Mouse (Mus musculus) stomach, embryonic 15.5 days (tissue): Measurements from ENCODE around the gene Commd3. TPM values are rescaled to one million over a fixed set of nuclear protein-coding genes. Genes with fewer than 3 reads are reported as not detected.
A peak's percentile ranks its signal among the peaks of the same experiment; 100 is the strongest.

Source experiments
- ATAC-seq: fragments of 200-750 bp; cut with Nextera tagmentation; 2 replicates; pipeline ENCODE4 v1.8.0; 2017; ENCODE audit warnings: low read depth, moderate number of reproducible peaks, moderate TSS enrichment; ENCODE audit not compliant: insufficient read depth, low FRiP score
- H3K27ac ChIP-seq: fragments of 300-500 bp; sonication (generic); 2 replicates; pipeline ENCODE4 v1.5.1; 2015; ENCODE audit warnings: mild to moderate bottlenecking, inconsistent platforms
- H3K27me3 ChIP-seq: fragments of 300-500 bp; sonication (generic); replicated peaks from 2 replicates; pipeline ENCODE4 v1.6.1; 2015; ENCODE audit warnings: inconsistent platforms
- H3K36me3 ChIP-seq: fragments of 300-500 bp; sonication (generic); 2 replicates; pipeline ENCODE4 v1.6.1; 2015; ENCODE audit warnings: inconsistent platforms
- H3K4me1 ChIP-seq: fragments of 300-500 bp; sonication (generic); 2 replicates; pipeline ENCODE4 v1.6.1; 2015; ENCODE audit warnings: inconsistent platforms
- H3K4me2 ChIP-seq: fragments of 300-500 bp; sonication (generic); 2 replicates; pipeline ENCODE4 v1.6.1; 2015; ENCODE audit warnings: mild to moderate bottlenecking, inconsistent platforms
- H3K4me3 ChIP-seq: fragments of 300-500 bp; sonication (generic); replicated peaks from 2 replicates; pipeline ENCODE4 v1.5.1; 2015; ENCODE audit warnings: inconsistent platforms
- H3K9ac ChIP-seq: fragments of 300-500 bp; sonication (generic); 2 replicates; pipeline ENCODE4 v1.6.1; 2015; ENCODE audit warnings: inconsistent platforms
- H3K9me3 ChIP-seq: fragments of 300-500 bp; sonication (generic); 2 replicates; pipeline ENCODE4 v1.6.1; 2016; ENCODE audit warnings: inconsistent platforms
- WGBS: fragments of 180-500 bp; shearing (Covaris S2); methylation state at CpG from one replicate; pipeline ENCODE4 v1.1.7; 2015; 5-methylcytosine and 5-hydroxymethylcytosine counted together
- polyA plus RNA-seq: library from polyadenylated mRNA; unstranded; fragments of >200 nt; fragmentation: Nextera tagmentation; extraction: Ambion mirVana; gene quantifications from 2 replicates; pipeline ENCODE4 v1.2.1, GENCODE M21; 2015

The Commd3 gene
- polyA plus RNA-seq, 1 experiment from 2014 or later, result 197 TPM

DNA sequence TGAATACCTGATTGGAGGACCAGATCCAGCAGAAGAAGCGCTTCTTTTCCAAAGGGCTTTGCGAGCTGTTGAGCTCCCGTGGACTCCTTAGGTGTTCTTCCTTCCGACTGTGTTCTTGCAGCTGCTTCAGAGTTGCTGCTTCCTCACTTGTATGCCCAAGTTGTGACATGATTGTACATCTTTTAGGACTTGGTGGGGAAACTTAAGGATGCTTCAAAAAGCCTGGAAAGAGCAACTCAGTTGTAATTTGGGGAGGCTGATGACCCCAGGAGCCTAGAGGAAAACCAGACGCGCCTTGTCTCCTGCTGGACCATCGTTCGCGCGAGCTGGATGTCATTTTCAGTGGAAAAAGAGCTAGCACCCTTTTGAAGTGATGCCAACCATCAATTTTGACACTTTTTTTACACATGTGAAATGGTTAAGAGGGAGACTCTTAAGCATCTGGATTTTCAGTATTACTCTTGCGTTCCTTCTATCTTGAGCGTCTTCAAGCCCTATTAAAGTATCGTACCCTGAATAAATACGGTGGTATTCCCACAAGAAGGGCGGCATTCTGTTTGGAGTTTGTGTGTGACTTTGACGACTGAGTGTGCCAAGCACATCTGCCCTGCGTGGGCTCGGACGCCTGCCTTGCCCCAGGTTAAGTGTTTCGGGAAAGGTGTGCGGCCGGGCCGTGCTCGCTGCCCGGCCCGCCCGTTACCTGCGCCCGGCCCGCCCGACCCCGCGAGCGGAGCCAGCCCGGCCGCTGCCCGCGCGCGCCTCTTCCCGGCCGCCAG is 3.7 kb downstream of the Commd3 start:
- no peaks in the 10 kb centered on the region for H3K36me3 ChIP-seq
- peak overlapping the region; percentile 79 for H3K4me3 ChIP-seq
- H3K27ac ChIP-seq, result peak overlapping the region; percentile 84
- no peaks in the 10 kb centered on the region for H3K9me3 ChIP-seq
- H3K4me2 ChIP-seq, result peak overlapping the region; percentile 74
- H3K27me3 ChIP-seq, result 0 out of 2 replicates have a peak, but pooled peaks cover 5% of the 10 kb centered on the region
- 13% methylated on average over 42 of the region's 42 CpGs for WGBS
- H3K4me1 ChIP-seq, result 0 out of 2 replicates have a peak, but pooled peaks cover 13% of the 10 kb centered on the region
- peak overlapping the region; percentile 35 for H3K9ac ChIP-seq
- ATAC-seq, result no peak

GRCm38 (mm10) chr2:18676457-18676935 is 4.3 kb downstream of the Commd3 start:
- Histone ChIP-seq H3K9me3 (no peaks in the 10 kb centered on the region), H3K4me1 (0 out of 2 replicates have a peak, but pooled peaks cover 16% of the 10 kb centered on the region), H3K9ac (peak overlapping the region; percentile 35), H3K27ac (peak overlapping the region; percentile 93), H3K27me3 (0 out of 2 replicates have a peak, but pooled peaks cover 5% of the 10 kb centered on the region), H3K36me3 (no peaks in the 10 kb centered on the region), H3K4me2 (peak overlapping the region; percentile 74), H3K4me3 (peak overlapping the region; percentile 79)
- ATAC-seq, result peak; percentile 88
- 0% methylated on average over 31 of the region's 64 CpGs for WGBS

- H3K4me2 ChIP-seq, result peak within 1 kb of the TSS; percentile 74
- no peaks in the 10 kb centered on the region for H3K9me3 ChIP-seq
- 0 out of 2 replicates have a peak, but pooled peaks cover 5% of the 10 kb centered on the region for H3K27me3 ChIP-seq
- H3K27ac ChIP-seq, result peak within 1 kb of the TSS; percentile 93
- peak within 1 kb of the TSS; percentile 79 for H3K4me3 ChIP-seq
- ATAC-seq, result peak; percentile 69
- WGBS, result under 1% methylated on average over 49 of the region's 77 CpGs
- peak within 1 kb of the TSS; percentile 82 for H3K9ac ChIP-seq
- no peaks in the 10 kb centered on the region for H3K36me3 ChIP-seq
- H3K4me1 ChIP-seq, result 0 out of 2 replicates have a peak, but pooled peaks cover 16% of the 10 kb centered on the region
Measured at GRCm38 (mm10) chr2:18676936-18677491, 4.8 kb downstream of the Commd3 start, which contains the start of gene Bmi1. TSS of gene Bmi1 (plus strand) at chr2:18677018.

DNA sequence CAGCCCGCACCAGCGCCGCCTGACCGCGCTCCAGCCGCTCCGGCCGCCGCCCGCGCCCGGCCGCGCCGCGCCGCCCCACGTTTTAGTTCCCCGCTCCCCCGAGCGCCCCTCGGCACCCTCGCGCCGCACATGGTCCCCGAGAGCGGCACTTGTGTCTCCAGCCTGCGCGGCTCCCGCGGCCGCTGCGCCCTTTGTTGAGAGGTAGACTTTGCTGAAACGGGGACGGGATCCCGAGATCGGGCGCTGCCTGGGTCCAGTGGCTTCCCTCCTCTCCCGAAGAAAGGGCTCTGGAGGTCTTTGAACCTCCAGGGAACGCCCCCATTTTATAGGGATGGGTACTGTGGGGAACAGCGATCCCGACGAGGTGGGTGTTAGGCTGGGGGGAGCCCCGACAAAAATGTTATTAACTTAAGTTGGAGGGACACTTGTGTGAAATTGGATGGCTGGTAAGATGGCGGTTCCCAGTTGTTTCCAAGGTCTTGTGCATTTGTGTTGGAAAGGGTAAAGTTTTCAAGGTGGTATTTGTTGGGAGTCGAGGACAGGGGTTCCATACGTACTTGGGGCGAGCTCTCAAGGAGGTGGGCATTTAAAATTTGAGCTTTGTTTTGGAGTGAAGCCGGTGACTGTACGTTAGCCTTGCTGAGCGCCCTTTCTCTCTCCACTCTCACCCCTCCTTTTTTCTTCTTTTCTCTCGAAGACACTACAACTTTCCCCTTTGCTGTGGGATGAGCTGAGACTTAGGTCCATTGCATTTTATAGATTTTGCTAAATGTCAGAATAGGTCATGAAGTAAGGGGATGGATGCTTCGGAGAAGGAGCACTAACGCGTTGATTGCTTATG is 5.7 kb downstream of the Commd3 start:
- Histone ChIP-seq H3K36me3 (peaks cover 2% of the 10 kb centered on the region; the same call in 1 of the 2 replicates), H3K9ac (peak overlapping the region; percentile 82), H3K27me3 (0 out of 2 replicates have a peak, but pooled peaks cover 5% of the 10 kb centered on the region), H3K4me2 (peak overlapping the region; percentile 74), H3K4me1 (0 out of 2 replicates have a peak, but pooled peaks cover 16% of the 10 kb centered on the region), H3K9me3 (no peaks in the 10 kb centered on the region), H3K27ac (no peak overlapping the region), H3K4me3 (peak overlapping the region; percentile 79)
- WGBS, result under 1% methylated on average over 49 of the region's 55 CpGs
- ATAC-seq, result no peak

DNA sequence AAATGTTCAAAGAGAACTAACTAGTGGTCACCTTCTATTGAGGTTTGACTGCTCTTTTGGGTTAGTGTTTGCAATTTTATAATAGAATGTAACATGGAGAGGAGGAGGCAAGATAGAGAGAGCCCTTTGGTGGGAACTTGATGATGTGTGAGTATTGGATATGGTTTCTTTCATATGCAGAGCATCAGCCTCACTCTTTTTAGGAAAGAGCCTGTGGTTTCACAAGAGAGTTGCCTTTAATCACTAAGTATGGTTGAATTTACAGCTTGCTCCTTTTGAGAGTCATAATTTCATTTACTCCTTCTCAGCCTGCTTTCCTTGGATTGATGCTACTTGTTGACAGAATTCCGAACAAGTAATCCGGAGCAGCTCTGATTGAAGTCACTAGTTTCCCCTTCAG is 7.5 kb downstream of the Commd3 start:
- Histone ChIP-seq H3K9me3 (no peaks in the 10 kb centered on the region), H3K9ac (no peak overlapping the region), H3K36me3 (peaks cover 8% of the 10 kb centered on the region; the same call in 1 of the 2 replicates), H3K4me1 (0 out of 2 replicates have a peak, but pooled peaks cover 16% of the 10 kb centered on the region), H3K4me2 (no peak overlapping the region), H3K27ac (no peak overlapping the region), H3K4me3 (no peak overlapping the region), H3K27me3 (0 out of 2 replicates have a peak, but pooled peaks cover 5% of the 10 kb centered on the region)
- ATAC-seq, result no peak
- WGBS, result 75% methylated on average over 2 of the region's 2 CpGs

DNA sequence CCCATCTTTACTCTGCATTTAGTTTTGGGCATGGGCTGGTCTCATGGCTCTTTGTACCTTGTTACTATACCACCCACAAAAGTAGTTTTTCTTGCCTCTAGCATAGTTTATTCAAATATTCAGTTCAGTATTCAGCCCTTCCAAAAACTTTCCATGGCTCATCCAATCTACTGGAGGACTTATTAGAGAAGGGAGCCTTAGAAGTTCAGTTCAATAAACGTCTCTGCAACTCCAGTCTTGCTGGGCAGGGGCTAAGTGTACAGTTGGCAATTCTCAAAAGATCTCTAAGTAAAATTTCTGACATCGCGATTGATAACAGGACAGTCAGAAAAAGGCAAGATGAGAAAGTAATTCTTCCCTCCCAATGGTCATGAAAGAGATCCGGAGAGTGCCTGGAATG is 8.3 kb downstream of the Commd3 start:
- Histone ChIP-seq H3K27ac (no peak overlapping the region), H3K36me3 (peaks cover 8% of the 10 kb centered on the region; the same call in 1 of the 2 replicates), H3K9me3 (no peaks in the 10 kb centered on the region), H3K4me1 (0 out of 2 replicates have a peak, but pooled peaks cover 16% of the 10 kb centered on the region), H3K9ac (no peak overlapping the region), H3K4me2 (peak overlapping the region; percentile 75), H3K27me3 (0 out of 2 replicates have a peak, but pooled peaks cover 5% of the 10 kb centered on the region), H3K4me3 (peak overlapping the region; percentile 36)
- no peak for ATAC-seq
- under 1% methylated on average over 4 of the region's 4 CpGs for WGBS

- 0 out of 2 replicates have a peak, but pooled peaks cover 5% of the 10 kb centered on the region for H3K27me3 ChIP-seq
- ATAC-seq, result no peak
- no peak overlapping the region for H3K9ac ChIP-seq
- H3K27ac ChIP-seq, result no peak overlapping the region
- WGBS, result 5% methylated on average over 27 of the region's 29 CpGs
- 0 out of 2 replicates have a peak, but pooled peaks cover 15% of the 10 kb centered on the region for H3K4me1 ChIP-seq
- H3K36me3 ChIP-seq, result peaks cover 8% of the 10 kb centered on the region; the same call in 1 of the 2 replicates
- peak overlapping the region; percentile 75 for H3K4me2 ChIP-seq
- no peaks in the 10 kb centered on the region for H3K9me3 ChIP-seq
- peak overlapping the region; percentile 36 for H3K4me3 ChIP-seq
Measured at GRCm38 (mm10) chr2:18680961-18681360, 8.8 kb downstream of the Commd3 start.

- no peak overlapping the region for H3K4me2 ChIP-seq
- no peak overlapping the region for H3K27ac ChIP-seq
- 84% methylated on average over 5 of the region's 5 CpGs for WGBS
- ATAC-seq, result no peak
- H3K4me3 ChIP-seq, result no peak overlapping the region
- H3K27me3 ChIP-seq, result peaks cover 26% of the 10 kb centered on the region
- H3K36me3 ChIP-seq, result peaks cover 8% of the 10 kb centered on the region; the same call in 1 of the 2 replicates
- H3K9ac ChIP-seq, result no peak overlapping the region
- H3K4me1 ChIP-seq, result peaks cover 21% of the 10 kb centered on the region
- no peaks in the 10 kb centered on the region for H3K9me3 ChIP-seq
Measured at GRCm38 (mm10) chr2:18684062-18684461, 11.9 kb downstream of the Commd3 start.

- Histone ChIP-seq H3K4me2 (no peak overlapping the region), H3K9me3 (no peaks in the 10 kb centered on the region), H3K4me3 (no peak overlapping the region), H3K4me1 (peaks cover 21% of the 10 kb centered on the region), H3K9ac (no peak overlapping the region), H3K27me3 (peaks cover 39% of the 10 kb centered on the region), H3K36me3 (peaks cover 8% of the 10 kb centered on the region; the same call in 1 of the 2 replicates), H3K27ac (no peak overlapping the region)
- ATAC-seq, result no peak
- WGBS, result 70% methylated on average over 6 of the region's 6 CpGs
Measured at GRCm38 (mm10) chr2:18686386-18686785, 14.2 kb downstream of the Commd3 start.

- H3K4me1 ChIP-seq, result peaks cover 21% of the 10 kb centered on the region
- H3K27ac ChIP-seq, result no peak overlapping the region
- H3K36me3 ChIP-seq, result peaks cover 8% of the 10 kb centered on the region; the same call in 1 of the 2 replicates
- no peak overlapping the region for H3K9ac ChIP-seq
- no peak overlapping the region for H3K4me3 ChIP-seq
- peaks cover 41% of the 10 kb centered on the region for H3K27me3 ChIP-seq
- H3K4me2 ChIP-seq, result no peak overlapping the region
- ATAC-seq, result no peak
- no peaks in the 10 kb centered on the region for H3K9me3 ChIP-seq
- WGBS, result 63% methylated on average over 8 of the region's 8 CpGs
Measured at GRCm38 (mm10) chr2:18686826-18687519, 14.8 kb downstream of the Commd3 start.
